Mouse (Mus musculus) embryonic facial prominence, embryonic 11.5 days (tissue): Measurements from ENCODE around the gene Slc35f1. TPM values are rescaled to one million over a fixed set of nuclear protein-coding genes. Genes with fewer than 3 reads are reported as not detected.

Source experiments
- ATAC-seq: fragments of 200-750 bp; cut with Nextera tagmentation; replicated peaks from 2 replicates; pipeline ENCODE4 v1.8.0; 2017; ENCODE audit warnings: low read depth; ENCODE audit not compliant: insufficient number of reproducible peaks, low FRiP score, low TSS enrichment
- DNase-seq: peaks from one replicate; pipeline ENCODE4 v3.0.0-alpha.2; 2015; ENCODE audit warnings: low spot score
- H3K27ac ChIP-seq: fragments of 300-500 bp; sonication (generic); replicated peaks from 2 replicates; pipeline ENCODE4 v1.5.1; 2014; ENCODE audit warnings: mild to moderate bottlenecking, low read depth, low read length, control low read depth
- H3K27me3 ChIP-seq: fragments of 300-500 bp; sonication (generic); 2 replicates; pipeline ENCODE4 v1.6.1; 2014; ENCODE audit warnings: mild to moderate bottlenecking, low read length, moderate library complexity, mixed read lengths; ENCODE audit not compliant: control insufficient read depth, insufficient read depth
- H3K36me3 ChIP-seq: fragments of 300-500 bp; sonication (generic); replicated peaks from 2 replicates; pipeline ENCODE4 v1.6.1; 2014; ENCODE audit warnings: low read depth, mild to moderate bottlenecking, low read length, moderate library complexity, mixed read lengths; ENCODE audit not compliant: control insufficient read depth, insufficient read depth
- H3K4me1 ChIP-seq: fragments of 300-500 bp; sonication (generic); 2 replicates; pipeline ENCODE4 v1.6.1; 2014; ENCODE audit warnings: low read length, mixed read lengths; ENCODE audit not compliant: control insufficient read depth, insufficient read depth
- H3K4me2 ChIP-seq: fragments of 300-500 bp; sonication (generic); 2 replicates; pipeline ENCODE4 v1.6.1; 2014; ENCODE audit warnings: low read depth, mild to moderate bottlenecking, control low read depth, low read length, moderate library complexity
- H3K4me3 ChIP-seq: fragments of 300-500 bp; sonication (generic); 2 replicates; pipeline ENCODE4 v1.5.1; 2014; ENCODE audit warnings: low read depth, low read length, control low read depth
- H3K9ac ChIP-seq: fragments of 300-500 bp; sonication (generic); replicated peaks from 2 replicates; pipeline ENCODE4 v1.6.1; 2014; ENCODE audit warnings: mild to moderate bottlenecking, control low read depth, low read length
- H3K9me3 ChIP-seq: fragments of 300-500 bp; sonication (generic); replicated peaks from 2 replicates; pipeline ENCODE4 v1.6.1; 2016; ENCODE audit warnings: mild to moderate bottlenecking, low read length, inconsistent platforms, mixed read lengths; ENCODE audit not compliant: control insufficient read depth
- WGBS: fragments of 180-500 bp; shearing (Covaris S2); extraction: QIAGEN DNeasy Blood & Tissue Kit; methylation state at CpG from one replicate; pipeline ENCODE4 v1.1.7; 2014; 5-methylcytosine and 5-hydroxymethylcytosine counted together
- polyA plus RNA-seq: library from polyadenylated mRNA; unstranded; fragments of >200 nt; fragmentation: Nextera tagmentation; extraction: Ambion mirVana; gene quantifications from 2 replicates; pipeline ENCODE4 v1.2.1, GENCODE M21; 2014

Slc35f1 gene
- polyA plus RNA-seq, 1 experiment from 2014 or later = 3.9 TPM

GRCm38 (mm10) chr10:52904914-52905313 is 214.6 kb downstream of the Slc35f1 start:
- WGBS = 86% methylated on average over 2 of the region's 2 CpGs
- H3K9ac ChIP-seq = no peak overlapping the region
- H3K4me2 ChIP-seq = no peak overlapping the region
- no peaks in the 10 kb centered on the region for H3K27me3 ChIP-seq
- H3K27ac ChIP-seq = no peak overlapping the region
- no peak for ATAC-seq
- DNase-seq = no peak
- H3K4me3 ChIP-seq = no peak overlapping the region
- H3K9me3 ChIP-seq = no peaks in the 10 kb centered on the region
- H3K4me1 ChIP-seq = no peaks in the 10 kb centered on the region
- no peaks in the 10 kb centered on the region for H3K36me3 ChIP-seq

GRCm38 (mm10) chr10:52911762-52912161 is 221.4 kb downstream of the Slc35f1 start:
- Histone ChIP-seq H3K27ac (no peak overlapping the region), H3K4me1 (no peaks in the 10 kb centered on the region), H3K36me3 (no peaks in the 10 kb centered on the region), H3K4me3 (no peak overlapping the region), H3K9me3 (no peaks in the 10 kb centered on the region), H3K4me2 (no peak overlapping the region), H3K9ac (no peak overlapping the region), H3K27me3 (no peaks in the 10 kb centered on the region)
- no peak for ATAC-seq
- DNase-seq = no peak
- 86% methylated on average over 2 of the region's 2 CpGs for WGBS

- no peaks in the 10 kb centered on the region for H3K36me3 ChIP-seq
- no peak for DNase-seq
- 77% methylated on average over 5 of the region's 5 CpGs for WGBS
Measured at GRCm38 (mm10) chr10:52918715-52919114, 228.4 kb downstream of the Slc35f1 start.

GRCm38 (mm10) chr10:52923143-52923542 is 232.8 kb downstream of the Slc35f1 start:
- Histone ChIP-seq H3K4me3 (no peak overlapping the region), H3K4me1 (no peaks in the 10 kb centered on the region), H3K4me2 (no peak overlapping the region), H3K9me3 (no peaks in the 10 kb centered on the region), H3K27me3 (no peaks in the 10 kb centered on the region), H3K36me3 (no peaks in the 10 kb centered on the region), H3K9ac (no peak overlapping the region), H3K27ac (no peak overlapping the region)
- ATAC-seq = no peak
- no peak for DNase-seq
- WGBS = 79% methylated on average over 8 of the region's 8 CpGs

More at GRCm38 (mm10) chr10:52918715-52919114, 228.4 kb downstream of the Slc35f1 start:
- Histone ChIP-seq H3K9me3 (no peaks in the 10 kb centered on the region), H3K27ac (no peak overlapping the region), H3K4me1 (no peaks in the 10 kb centered on the region), H3K27me3 (no peaks in the 10 kb centered on the region), H3K9ac (no peak overlapping the region), H3K4me3 (no peak overlapping the region), H3K4me2 (no peak overlapping the region)
- no peak for ATAC-seq

- no peak for ATAC-seq
- Histone ChIP-seq H3K27me3 (no peaks in the 10 kb centered on the region), H3K4me3 (no peak overlapping the region), H3K4me2 (no peak overlapping the region), H3K27ac (no peak overlapping the region), H3K4me1 (no peaks in the 10 kb centered on the region), H3K9ac (no peak overlapping the region), H3K36me3 (no peaks in the 10 kb centered on the region), H3K9me3 (no peaks in the 10 kb centered on the region)
- 85% methylated on average over 3 of the region's 3 CpGs for WGBS
- no peak for DNase-seq
Measured at GRCm38 (mm10) chr10:52926330-52926729, 236.0 kb downstream of the Slc35f1 start.

GRCm38 (mm10) chr10:52932159-52932558 is 241.8 kb downstream of the Slc35f1 start:
- Histone ChIP-seq H3K9ac (no peak overlapping the region), H3K27me3 (no peaks in the 10 kb centered on the region), H3K9me3 (no peaks in the 10 kb centered on the region), H3K27ac (no peak overlapping the region), H3K4me3 (no peak overlapping the region), H3K4me1 (no peaks in the 10 kb centered on the region), H3K36me3 (no peaks in the 10 kb centered on the region), H3K4me2 (no peak overlapping the region)
- ATAC-seq (no peak), DNase-seq (no peak)
- WGBS = 71% methylated on average over 1 of the region's 1 CpGs

GRCm38 (mm10) chr10:52934615-52935014 is 244.3 kb downstream of the Slc35f1 start:
- no peak overlapping the region for H3K4me3 ChIP-seq
- no peaks in the 10 kb centered on the region for H3K36me3 ChIP-seq
- no peaks in the 10 kb centered on the region for H3K9me3 ChIP-seq
- H3K4me1 ChIP-seq = no peaks in the 10 kb centered on the region
- H3K27ac ChIP-seq = no peak overlapping the region
- ATAC-seq (no peak), DNase-seq (no peak)
- H3K9ac ChIP-seq = no peak overlapping the region
- no peak overlapping the region for H3K4me2 ChIP-seq
- H3K27me3 ChIP-seq = no peaks in the 10 kb centered on the region

GRCm38 (mm10) chr10:52940111-52940830 is 249.9 kb downstream of the Slc35f1 start:
- Histone ChIP-seq H3K27ac (no peak overlapping the region), H3K4me3 (no peak overlapping the region), H3K36me3 (no peaks in the 10 kb centered on the region), H3K9me3 (no peaks in the 10 kb centered on the region), H3K27me3 (no peaks in the 10 kb centered on the region), H3K4me1 (no peaks in the 10 kb centered on the region), H3K4me2 (no peak overlapping the region), H3K9ac (no peak overlapping the region)
- ATAC-seq (no peak), DNase-seq (no peak)
- WGBS = 79% methylated on average over 1 of the region's 1 CpGs
